Mouse (Mus musculus) brown adipose tissue, adult 24 weeks (tissue): Measurements from ENCODE around the gene Sh3bgrl2. TPM values are rescaled to one million over a fixed set of nuclear protein-coding genes. Genes with fewer than 3 reads are reported as not detected.

ENCODE experiments used
- polyA plus RNA-seq: library from polyadenylated mRNA; stranded (reverse); fragments of >200 nt; gene quantifications from 2 replicates; pipeline ENCODE4 v1.2.4, GENCODE M21; 2012; ENCODE audit not compliant: missing spikeins, insufficient read depth, insufficient read length

Gene Sh3bgrl2
- polyA plus RNA-seq, 1 experiment, result 8.0 TPM

Other genes with a start within 250 kb of the Sh3bgrl2 start
- gene Lca5, start 107.2 kb upstream of the Sh3bgrl2 start, polyA plus RNA-seq, result 1.3 and 1.5 TPM in 2 replicates